Mouse (Mus musculus) adrenal gland (tissue): ENCODE results near the gene Chst12.

ENCODE experiments used
- intact Hi-C: fragments of 180-260 bp; cut with DNase I; formaldehyde crosslinking; loops from one replicate; pipeline ENCODE4 v1.15.1; 2025

The Chst12 gene

DNA sequence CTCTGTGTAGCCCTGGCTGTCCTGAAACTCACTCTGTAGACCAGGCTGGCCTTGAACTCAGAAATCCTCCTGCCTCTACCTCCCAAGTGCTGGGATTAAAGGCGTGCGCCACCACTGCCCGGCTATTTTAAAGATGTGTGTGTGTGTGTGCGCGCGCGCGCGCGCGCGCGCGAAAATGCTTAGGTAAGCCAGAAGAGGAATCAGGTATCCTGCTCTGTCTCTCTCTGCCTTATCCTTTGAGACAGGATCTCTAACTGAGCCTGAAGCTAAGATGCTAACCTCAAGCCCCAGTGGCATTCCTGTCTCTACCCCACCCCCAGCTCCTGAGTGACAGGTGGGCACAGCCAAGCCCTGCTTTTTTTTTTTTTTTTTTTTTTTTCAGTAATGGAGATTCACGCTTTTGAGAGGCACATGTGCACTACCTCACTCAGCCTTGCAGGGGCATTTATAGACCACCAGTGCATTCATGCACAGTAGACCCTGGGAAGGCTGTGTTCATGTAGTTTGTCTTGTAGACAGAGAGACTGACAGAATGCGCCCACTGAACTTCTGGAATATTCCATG lies 63.8 kb downstream of the Chst12 start:
- intact Hi-C loops = loop anchor here (2.0 to 5.0 kb wide), 2 partner anchors 50 to 98 kb away; no protein-coding TSS in a partner anchor

DNA sequence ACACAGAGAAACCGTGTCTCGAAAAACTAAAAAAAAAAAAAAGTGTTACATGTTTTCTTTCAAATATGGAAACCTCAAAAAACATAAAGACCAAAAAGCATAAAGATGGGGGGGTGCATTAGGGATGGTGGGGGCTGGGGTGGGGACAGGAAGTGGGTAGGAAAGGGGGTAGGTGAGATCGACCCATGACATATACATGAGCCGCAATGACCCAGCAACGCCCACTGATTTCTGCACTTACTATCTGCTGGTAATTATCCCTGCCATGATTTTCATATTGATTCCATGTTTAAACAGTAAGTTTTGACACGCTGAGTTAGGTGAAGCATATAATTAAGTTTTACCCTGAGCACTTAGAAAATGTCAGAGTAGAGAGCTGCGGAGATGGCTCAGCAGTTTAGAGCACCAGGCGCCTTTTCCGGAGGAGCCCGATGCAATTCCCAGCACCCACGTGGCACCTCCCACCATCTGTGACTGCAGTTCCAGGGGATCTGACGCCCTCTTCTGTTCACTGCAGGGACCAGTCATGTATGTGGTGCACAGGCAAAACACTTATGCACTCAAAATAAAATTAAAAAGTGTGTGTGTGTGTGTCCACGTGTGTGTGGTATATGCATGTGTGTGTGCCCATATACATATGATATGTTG lies 65.0 kb downstream of the Chst12 start:
- intact Hi-C loops = no loop called here

DNA sequence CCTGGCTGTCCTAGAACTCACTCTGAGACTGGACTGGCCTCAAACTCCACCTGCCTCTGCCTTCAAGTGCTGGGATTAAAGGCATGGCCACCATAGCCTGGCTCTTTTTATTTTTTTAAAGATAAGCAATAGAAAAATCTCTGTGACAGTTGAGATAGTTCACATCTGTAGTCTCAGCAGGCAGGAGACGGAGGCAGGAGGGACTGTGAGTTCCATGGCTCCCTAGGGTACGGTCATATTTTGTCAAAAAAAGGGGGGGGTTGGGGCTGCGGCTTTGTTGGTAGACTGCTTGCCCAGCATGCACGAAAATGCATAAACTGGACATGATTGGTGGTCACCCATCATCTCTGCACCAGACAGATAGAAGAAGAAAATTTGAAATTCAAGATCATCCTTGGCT lies 65.9 kb downstream of the Chst12 start:
- intact Hi-C loops = no loop called here

DNA sequence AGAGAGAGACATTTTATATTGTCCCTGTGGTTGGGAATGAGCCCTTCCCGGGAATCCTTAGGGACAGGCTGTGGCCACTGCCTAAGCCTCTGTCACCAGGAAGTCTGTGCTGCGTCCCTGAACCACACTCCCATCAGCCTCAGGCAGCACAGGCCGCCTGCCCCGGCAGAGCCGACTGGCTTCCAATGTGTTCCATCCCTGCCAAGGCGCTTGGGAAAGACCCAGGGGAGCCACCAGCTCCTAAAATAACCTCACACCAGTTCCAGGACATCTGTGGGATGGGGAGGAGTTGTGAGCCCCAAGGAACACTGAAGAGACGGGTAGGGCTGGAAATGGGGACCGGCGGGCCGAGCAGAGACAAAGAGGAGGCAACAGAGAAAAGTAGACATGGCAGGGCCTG lies 66.3 kb downstream of the Chst12 start:
- intact Hi-C loops = no loop called here

DNA sequence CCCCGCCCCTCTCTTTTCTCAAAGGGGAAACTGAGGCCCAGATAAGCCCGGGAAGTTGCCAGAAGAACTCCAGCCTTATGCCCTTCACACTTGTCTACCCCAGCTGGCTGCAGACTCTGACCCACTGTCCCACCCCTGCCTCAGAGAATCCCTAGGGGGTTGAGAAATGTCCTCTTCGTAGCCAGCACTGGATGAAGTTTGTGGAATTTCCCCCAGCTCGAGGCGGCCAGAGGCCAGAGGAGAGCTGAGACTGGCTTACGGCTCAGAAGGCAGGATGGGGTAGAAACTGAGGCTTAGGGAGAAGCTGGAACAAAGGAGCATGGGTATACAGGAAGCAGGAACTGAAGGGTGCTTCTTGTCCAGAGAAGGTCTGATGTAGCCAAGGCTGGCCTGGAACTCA lies 67.3 kb downstream of the Chst12 start:
- intact Hi-C loops = no loop called here
